Mouse (Mus musculus) erythroblast, embryonic 14.5 days (primary cell): ENCODE data around the gene Mum1.

ENCODE experiments used
- GATA1 ChIP-seq: IDR thresholded peaks from 2 replicates; pipeline ENCODE4 v1.6.1; 2012; ENCODE audit warnings: low read length, inconsistent platforms, mixed read lengths
- TAL1 ChIP-seq: IDR thresholded peaks from 3 replicates; pipeline ENCODE4 v1.6.1; 2012; ENCODE audit warnings: low read length, inconsistent platforms, mixed read lengths

GRCm38 (mm10) chr10:80245600-80245999 is 19.4 kb downstream of the Mum1 start:
- TF ChIP-seq GATA1, result peak; percentile 42; the same call in 1 of the 2 replicates
- no peak for TF ChIP-seq TAL1
